Mouse (Mus musculus) cortical plate, adult 2 months (tissue): ENCODE measurements around the gene Nkiras2. TPM values are rescaled to one million over a fixed set of nuclear protein-coding genes. Genes with fewer than 3 reads are reported as not detected.
"Not testable (repeated sequence)": the region's sequence is repeated elsewhere in the genome, so short reads cannot be mapped to it uniquely, and the experiment has no call there.

Experiments used
- H3K27ac ChIP-seq: fragments of 200-500 bp; 2 replicates; pipeline ENCODE4 v1.5.1; 2012; ENCODE audit warnings: low read length, control low read depth, inconsistent platforms; ENCODE audit not compliant: insufficient read depth
- H3K4me1 ChIP-seq: fragments of 200-500 bp; 2 replicates; pipeline ENCODE4 v1.6.1; 2011; ENCODE audit warnings: low read length; ENCODE audit not compliant: control insufficient read depth, insufficient read depth
- H3K4me3 ChIP-seq: fragments of 200-500 bp; 2 replicates; pipeline ENCODE4 v1.5.1; 2011; ENCODE audit warnings: mild to moderate bottlenecking, low read length, control low read depth; ENCODE audit not compliant: insufficient read depth
- CTCF ChIP-seq: fragments of 200-500 bp; IDR thresholded peaks from 2 replicates; pipeline ENCODE4 v1.5.1; 2011; ENCODE audit warnings: mild to moderate bottlenecking, control low read depth, low read length; ENCODE audit not compliant: insufficient read depth; ENCODE audit errors: extremely low read depth
- POLR2A ChIP-seq: fragments of 200-500 bp; IDR thresholded peaks from 2 replicates; pipeline ENCODE4 v1.6.1; 2011; ENCODE audit warnings: mild to moderate bottlenecking, low read length, control low read depth; ENCODE audit not compliant: insufficient read depth; ENCODE audit errors: extremely low read depth
- polyA plus RNA-seq: library from polyadenylated mRNA; depleted of rRNA; stranded (reverse); fragments of >200 nt; gene quantifications from 2 replicates; pipeline ENCODE4 v1.2.3, GENCODE M21; 2012; rRNA removed

Nkiras2 gene
- polyA plus RNA-seq, 1 experiment = 20.9 TPM

DNA sequence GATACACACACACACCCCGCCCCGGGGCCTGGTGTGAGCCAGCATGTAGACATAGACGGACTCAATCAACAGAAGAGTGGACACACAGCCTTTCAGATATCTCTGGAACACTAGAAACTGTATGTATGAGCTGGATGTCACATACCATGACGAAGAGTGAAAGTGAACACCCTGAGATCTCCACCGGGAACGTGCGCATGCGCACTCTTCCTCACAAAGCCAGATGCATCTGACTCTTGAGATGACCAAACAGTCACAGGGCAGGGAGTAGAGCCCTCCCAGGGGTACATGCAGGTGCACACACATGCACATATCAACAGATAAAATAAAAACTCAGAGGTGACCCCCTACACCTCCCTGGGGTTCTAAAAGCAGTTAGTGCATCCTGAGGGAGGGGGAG is 29.4 kb downstream of the Nkiras2 start:
- no peak overlapping the region for H3K4me3 ChIP-seq
- no peak overlapping the region for H3K27ac ChIP-seq
- no peaks in the 10 kb centered on the region for H3K4me1 ChIP-seq
- no peak for TF ChIP-seq POLR2A
- TF ChIP-seq CTCF = no peak

DNA sequence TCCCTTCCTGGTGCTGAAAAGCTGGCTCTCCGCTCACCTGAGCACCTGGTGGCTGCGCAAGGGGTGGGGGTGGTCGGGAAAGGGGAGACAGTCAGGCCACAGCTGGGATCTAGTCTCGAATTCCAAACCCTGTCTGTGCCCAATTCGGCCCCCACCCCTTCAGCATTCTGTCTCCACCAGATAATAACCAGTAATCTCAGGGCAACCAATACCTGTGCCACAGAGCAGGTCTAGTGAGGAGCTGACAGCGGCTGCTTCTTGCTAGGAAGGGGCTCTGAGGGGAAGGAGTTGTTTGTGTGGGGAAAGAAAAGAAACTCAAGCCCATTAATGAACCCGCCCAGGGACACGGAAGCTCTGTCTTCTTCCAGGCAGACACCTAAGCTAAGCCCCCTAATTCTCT is 32.2 kb downstream of the Nkiras2 start:
- TF ChIP-seq POLR2A (no peak), CTCF (no peak)
- Histone ChIP-seq H3K4me1 (peaks cover 2% of the 10 kb centered on the region; the same call in 1 of the 2 replicates), H3K27ac (no peak overlapping the region), H3K4me3 (no peak overlapping the region)

DNA sequence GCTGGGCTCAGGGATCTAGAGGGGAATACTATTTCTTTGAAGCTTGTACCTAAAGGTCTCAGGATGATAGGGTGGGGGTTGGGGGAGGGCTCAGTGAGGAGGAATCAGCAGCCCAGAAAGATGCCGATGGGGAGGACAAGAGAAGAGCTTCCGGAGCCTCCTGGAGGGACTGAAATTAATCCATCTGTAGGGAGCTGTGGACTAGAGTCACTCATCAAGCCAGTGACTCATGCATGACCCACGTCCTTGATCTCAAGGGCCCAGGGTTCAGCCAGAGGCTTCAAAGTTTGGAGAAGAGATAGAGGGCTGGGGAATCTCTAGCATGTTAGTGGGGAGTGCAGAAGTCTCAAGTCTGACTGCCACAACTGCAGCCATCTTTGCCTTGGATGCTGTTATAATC is 32.7 kb downstream of the Nkiras2 start:
- no peak for TF ChIP-seq POLR2A
- no peak for TF ChIP-seq CTCF
- H3K4me3 ChIP-seq = no peak overlapping the region
- H3K4me1 ChIP-seq = peaks cover 2% of the 10 kb centered on the region; the same call in 1 of the 2 replicates
- H3K27ac ChIP-seq = no peak overlapping the region

DNA sequence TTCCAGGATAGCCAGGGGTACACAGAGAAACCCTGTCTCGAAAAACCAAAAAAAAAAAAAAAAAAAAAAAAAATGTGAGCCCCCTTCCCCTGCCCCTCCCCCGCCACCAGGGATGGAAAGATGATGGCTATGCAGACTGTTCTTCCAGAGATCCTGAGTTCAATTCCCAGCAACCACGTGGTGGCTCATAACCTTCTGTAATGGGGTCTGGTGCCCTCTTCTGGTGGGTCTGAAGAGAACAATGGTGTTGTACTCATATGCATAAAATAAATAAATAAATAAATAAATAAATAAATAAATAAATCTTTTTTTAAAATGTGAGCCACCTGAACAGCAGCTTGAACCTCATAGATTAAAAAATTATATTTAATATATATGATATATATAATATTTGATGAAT is 36.5 kb downstream of the Nkiras2 start:
- not testable (repeated sequence) for H3K4me1 ChIP-seq, H3K4me3 ChIP-seq, H3K27ac ChIP-seq

DNA sequence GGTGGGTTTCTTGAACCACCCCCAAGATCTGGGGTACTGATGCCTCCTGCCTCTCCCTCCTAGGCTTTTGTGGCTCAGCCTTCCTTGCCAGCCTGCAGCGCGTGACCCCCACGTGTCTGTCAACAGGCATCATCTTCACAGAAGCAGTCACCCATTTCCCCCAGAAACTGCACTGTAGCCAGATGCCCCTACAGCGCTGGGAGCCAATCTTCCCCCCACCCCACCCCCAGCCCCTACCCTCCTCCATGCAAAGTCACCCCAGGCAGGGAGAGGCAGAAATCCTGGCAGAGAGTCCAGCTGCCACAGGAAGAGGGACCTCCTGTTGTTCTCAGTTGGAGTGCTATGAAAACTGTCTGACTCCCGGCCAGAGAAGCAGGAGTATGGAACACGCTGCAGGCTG is 37.4 kb downstream of the Nkiras2 start:
- TF ChIP-seq CTCF (no peak), POLR2A (no peak)
- Histone ChIP-seq H3K27ac (no peak overlapping the region), H3K4me1 (peaks cover 2% of the 10 kb centered on the region; the same call in 1 of the 2 replicates), H3K4me3 (no peak overlapping the region)

DNA sequence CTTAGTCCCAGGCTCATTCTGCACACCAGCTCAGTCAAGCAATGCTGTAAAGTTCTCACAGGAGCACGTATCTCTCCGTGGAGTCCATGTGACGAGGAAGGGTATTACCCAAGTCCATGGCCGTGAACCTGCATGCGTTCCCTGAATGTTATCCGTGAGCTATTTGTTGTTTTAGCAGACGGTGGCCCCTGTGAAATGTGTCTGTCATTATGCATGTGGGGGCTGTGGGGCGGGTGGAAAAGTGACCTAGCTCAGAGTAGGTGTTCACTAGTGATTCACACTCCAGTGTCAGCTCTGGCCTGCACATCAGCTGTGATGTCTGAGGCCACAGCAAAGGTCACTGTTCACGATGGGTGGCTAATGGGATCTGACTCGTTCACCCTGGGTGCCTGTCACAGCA is 40.8 kb downstream of the Nkiras2 start:
- Histone ChIP-seq H3K4me1 (peaks cover 2% of the 10 kb centered on the region; the same call in 1 of the 2 replicates), H3K27ac (no peak overlapping the region), H3K4me3 (no peak overlapping the region)
- no peak for TF ChIP-seq POLR2A
- no peak for TF ChIP-seq CTCF

DNA sequence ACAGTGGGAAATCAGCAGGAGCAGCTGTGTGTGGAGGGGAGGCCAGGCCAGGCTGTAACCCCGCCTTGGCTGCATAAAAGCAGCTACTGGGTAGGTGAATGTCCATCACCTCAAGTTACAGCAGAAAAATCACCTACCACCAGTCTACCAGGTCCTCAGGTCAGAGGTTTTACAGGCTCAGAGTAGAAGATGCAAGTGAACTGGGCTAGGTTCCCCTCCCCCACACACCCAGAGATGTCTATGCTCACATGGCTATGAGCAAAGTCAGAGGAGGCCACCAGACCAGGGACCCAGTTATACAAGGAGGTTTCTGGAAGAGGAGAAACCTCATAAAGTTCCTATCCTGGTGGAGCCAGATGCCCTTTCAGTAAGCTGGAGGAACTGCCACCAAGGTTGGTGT is 52.0 kb downstream of the Nkiras2 start:
- no peaks in the 10 kb centered on the region for H3K4me1 ChIP-seq
- no peak overlapping the region for H3K4me3 ChIP-seq
- no peak overlapping the region for H3K27ac ChIP-seq
- no peak for TF ChIP-seq CTCF
- no peak for TF ChIP-seq POLR2A

DNA sequence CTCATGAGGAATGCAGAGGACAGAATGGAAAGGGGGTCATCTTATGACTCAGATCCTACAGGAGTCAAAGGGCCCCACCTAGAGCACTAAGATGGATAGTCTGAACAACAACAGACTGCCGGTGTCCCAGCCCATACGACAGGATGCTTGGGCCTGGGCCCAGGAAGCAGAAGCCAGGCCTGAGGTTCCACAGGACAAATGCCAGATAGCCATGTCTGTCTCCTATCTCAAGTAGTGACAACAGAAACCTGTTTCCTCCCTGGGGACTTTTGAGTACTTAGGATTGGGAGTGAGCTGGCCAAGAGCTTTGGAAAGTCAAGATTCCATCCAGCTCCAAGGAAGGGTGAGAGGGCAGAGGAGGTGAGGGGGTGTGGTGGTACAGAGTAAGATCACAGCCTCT is 52.9 kb downstream of the Nkiras2 start:
- no peak for TF ChIP-seq POLR2A
- no peak for TF ChIP-seq CTCF
- Histone ChIP-seq H3K27ac (no peak overlapping the region), H3K4me3 (no peak overlapping the region), H3K4me1 (no peaks in the 10 kb centered on the region)

DNA sequence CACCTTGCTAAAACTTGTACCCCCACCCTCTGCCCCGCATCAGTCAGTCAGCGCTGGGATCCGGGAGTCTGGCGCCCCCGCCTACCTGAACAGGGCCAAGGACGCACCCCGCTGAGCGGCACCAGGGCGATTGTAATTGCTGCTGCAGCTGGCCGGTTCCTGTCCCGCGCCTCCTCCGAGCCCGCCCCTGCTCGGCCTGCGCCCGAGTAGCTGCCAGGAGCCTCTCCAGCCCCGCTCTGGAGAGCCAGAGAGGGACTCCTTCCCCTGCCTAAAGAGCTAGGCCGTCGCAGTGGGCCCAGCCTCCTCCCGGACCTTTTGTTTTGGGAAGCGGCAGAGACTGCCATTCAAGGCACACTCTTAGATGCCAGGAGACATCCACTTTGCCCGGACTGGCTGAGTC is 54.1 kb downstream of the Nkiras2 start:
- Histone ChIP-seq H3K27ac (no peak overlapping the region), H3K4me3 (no peak overlapping the region), H3K4me1 (no peaks in the 10 kb centered on the region)
- no peak for TF ChIP-seq POLR2A
- no peak for TF ChIP-seq CTCF

Other genes starting within 250 kb of the Nkiras2 start
- 40.9 and 48.2 TPM in 2 replicates for gene Jup, start 221.5 kb upstream of the Nkiras2 start, polyA plus RNA-seq
- gene P3h4, start 204.4 kb upstream of the Nkiras2 start, polyA plus RNA-seq = 14.4 and 15.3 TPM in 2 replicates
- 8.0 and 9.6 TPM in 2 replicates for gene Fkbp10, start 203.5 kb upstream of the Nkiras2 start, polyA plus RNA-seq
- 70.9 and 73.6 TPM in 2 replicates for gene Nt5c3b, start 177.4 kb upstream of the Nkiras2 start, polyA plus RNA-seq
- gene Klhl10, start 177.3 kb upstream of the Nkiras2 start, polyA plus RNA-seq = 0.52 and 0.55 TPM in 2 replicates
- gene Klhl11, start 146.5 kb upstream of the Nkiras2 start, polyA plus RNA-seq = 13.8 TPM in 2 replicates
- gene Acly, start 91.2 kb upstream of the Nkiras2 start, polyA plus RNA-seq = 87.1 and 94.6 TPM in 2 replicates
- gene Ttc25, start 73.6 kb upstream of the Nkiras2 start, polyA plus RNA-seq = 1.8 and 2.0 TPM in 2 replicates
- 396 and 492 TPM in 2 replicates for gene Cnp, start 44.3 kb upstream of the Nkiras2 start, polyA plus RNA-seq
- 165 and 175 TPM in 2 replicates for gene Dnajc7, start 924 bp downstream of the Nkiras2 start, polyA plus RNA-seq
- gene Zfp385c, start 73.2 kb downstream of the Nkiras2 start, polyA plus RNA-seq = 0.17 and 0.62 TPM in 2 replicates
- gene Dhx58, start 85.0 kb downstream of the Nkiras2 start, polyA plus RNA-seq = 3.3 and 3.7 TPM in 2 replicates
- gene Kat2a, start 93.2 kb downstream of the Nkiras2 start, polyA plus RNA-seq = 64.4 and 65.2 TPM in 2 replicates
- gene Hspb9, start 94.6 kb downstream of the Nkiras2 start, polyA plus RNA-seq = 0.19 TPM in 1 of 2 replicates, not detected in the other
- 196 and 207 TPM in 2 replicates for gene Rab5c, start 119.0 kb downstream of the Nkiras2 start, polyA plus RNA-seq
- gene Kcnh4, start 140.7 kb downstream of the Nkiras2 start, polyA plus RNA-seq = 23.4 and 25.4 TPM in 2 replicates
- gene Hcrt, start 143.7 kb downstream of the Nkiras2 start, polyA plus RNA-seq = 0.29 and 0.78 TPM in 2 replicates
- gene Ghdc, start 151.7 kb downstream of the Nkiras2 start, polyA plus RNA-seq = 7.5 and 8.6 TPM in 2 replicates
- gene Stat5b, start 231.5 kb downstream of the Nkiras2 start, polyA plus RNA-seq = 17.3 and 19.7 TPM in 2 replicates
- 1.5 and 2.0 TPM in 2 replicates for gene Stat5a, start 240.1 kb downstream of the Nkiras2 start, polyA plus RNA-seq